Mouse (Mus musculus) bone marrow macrophage, adult 2 months (primary cell): ENCODE data around the gene Cldn22. TPM values are rescaled to one million over a fixed set of nuclear protein-coding genes. Genes with fewer than 3 reads are reported as not detected.

Experiments used
- H3K27ac ChIP-seq: 2 replicates; pipeline ENCODE4 v1.5.1; 2012; ENCODE audit warnings: low read depth, low read length; ENCODE audit not compliant: insufficient read depth
- H3K4me1 ChIP-seq: 2 replicates; pipeline ENCODE4 v1.6.1; 2012; ENCODE audit warnings: low read length; ENCODE audit not compliant: control insufficient read depth, insufficient read depth
- H3K4me3 ChIP-seq: 2 replicates; pipeline ENCODE4 v1.5.1; 2012; ENCODE audit warnings: mild to moderate bottlenecking, low read length, moderate library complexity; ENCODE audit not compliant: insufficient read depth
- CTCF ChIP-seq: IDR thresholded peaks from 2 replicates; pipeline ENCODE4 v1.5.1; 2012; ENCODE audit warnings: low read depth, mild to moderate bottlenecking, low read length, moderate library complexity
- POLR2A ChIP-seq: IDR thresholded peaks from 2 replicates; pipeline ENCODE4 v1.6.1; 2012; ENCODE audit warnings: mild to moderate bottlenecking, low read depth, low read length, borderline replicate concordance
- polyA plus RNA-seq: library from polyadenylated mRNA; stranded (reverse); fragments of >200 nt; gene quantifications from 2 replicates; pipeline ENCODE4 v1.2.4, GENCODE M21; 2012; ENCODE audit not compliant: missing spikeins, insufficient read depth, insufficient read length

The Cldn22 gene
- polyA plus RNA-seq, 1 experiment = not detected

- Histone ChIP-seq H3K4me1 (no peaks in the 10 kb centered on the region), H3K27ac (no peak overlapping the region), H3K4me3 (no peak overlapping the region)
- TF ChIP-seq CTCF (no peak), POLR2A (no peak)
Measured at GRCm38 (mm10) chr8:47825596-47825995, 1.3 kb downstream of the Cldn22 start.

GRCm38 (mm10) chr8:47826911-47827310, 2.6 kb downstream of the Cldn22 start:
- Histone ChIP-seq H3K27ac (no peak overlapping the region), H3K4me1 (no peaks in the 10 kb centered on the region), H3K4me3 (no peak overlapping the region)
- TF ChIP-seq CTCF (no peak), POLR2A (no peak)

GRCm38 (mm10) chr8:47832616-47833015, 8.3 kb downstream of the Cldn22 start:
- Histone ChIP-seq H3K4me1 (no peaks in the 10 kb centered on the region), H3K4me3 (no peak overlapping the region), H3K27ac (no peak overlapping the region)
- TF ChIP-seq POLR2A = no peak
- TF ChIP-seq CTCF = no peak

GRCm38 (mm10) chr8:47833944-47834343, 9.7 kb downstream of the Cldn22 start:
- H3K4me3 ChIP-seq = no peak overlapping the region
- TF ChIP-seq POLR2A (no peak), CTCF (no peak)
- H3K4me1 ChIP-seq = no peaks in the 10 kb centered on the region
- no peak overlapping the region for H3K27ac ChIP-seq

GRCm38 (mm10) chr8:47843063-47843462, 18.8 kb downstream of the Cldn22 start:
- no peak overlapping the region for H3K4me3 ChIP-seq
- no peak overlapping the region for H3K27ac ChIP-seq
- no peak for TF ChIP-seq CTCF
- no peak for TF ChIP-seq POLR2A
- H3K4me1 ChIP-seq = no peaks in the 10 kb centered on the region

GRCm38 (mm10) chr8:47843651-47844050, 19.4 kb downstream of the Cldn22 start:
- Histone ChIP-seq H3K27ac (no peak overlapping the region), H3K4me3 (no peak overlapping the region), H3K4me1 (no peaks in the 10 kb centered on the region)
- TF ChIP-seq CTCF = no peak

- H3K4me3 ChIP-seq = no peak overlapping the region
- TF ChIP-seq CTCF = no peak
- no peak for TF ChIP-seq POLR2A
- no peak overlapping the region for H3K27ac ChIP-seq
- H3K4me1 ChIP-seq = no peaks in the 10 kb centered on the region
Measured at GRCm38 (mm10) chr8:47845956-47846355, 21.7 kb downstream of the Cldn22 start.

GRCm38 (mm10) chr8:47847161-47847560, 22.9 kb downstream of the Cldn22 start:
- H3K4me1 ChIP-seq = peaks cover 1% of the 10 kb centered on the region
- no peak overlapping the region for H3K4me3 ChIP-seq
- no peak overlapping the region for H3K27ac ChIP-seq
- TF ChIP-seq POLR2A (no peak), CTCF (no peak)

- Histone ChIP-seq H3K4me3 (no peak overlapping the region), H3K4me1 (peaks cover 3% of the 10 kb centered on the region), H3K27ac (no peak overlapping the region)
- TF ChIP-seq CTCF = no peak
- TF ChIP-seq POLR2A = no peak
Measured at GRCm38 (mm10) chr8:47847931-47848330, 23.6 kb downstream of the Cldn22 start.

- peaks cover 3% of the 10 kb centered on the region for H3K4me1 ChIP-seq
- no peak overlapping the region for H3K4me3 ChIP-seq
- peak; percentile 34; the same call in 1 of the 2 replicates for TF ChIP-seq CTCF
- TF ChIP-seq POLR2A = no peak
- no peak overlapping the region for H3K27ac ChIP-seq
Measured at GRCm38 (mm10) chr8:47849842-47850241, 25.6 kb downstream of the Cldn22 start.

- TF ChIP-seq POLR2A (no peak), CTCF (no peak)
- H3K27ac ChIP-seq = no peak overlapping the region
- peaks cover 3% of the 10 kb centered on the region for H3K4me1 ChIP-seq
- H3K4me3 ChIP-seq = peak overlapping the region; percentile 56
Measured at GRCm38 (mm10) chr8:47851824-47852502, 27.7 kb downstream of the Cldn22 start.

- H3K4me3 ChIP-seq = no peak overlapping the region
- no peak for TF ChIP-seq POLR2A
- TF ChIP-seq CTCF = no peak
Measured at GRCm38 (mm10) chr8:47852737-47853136, 28.5 kb downstream of the Cldn22 start.

More at GRCm38 (mm10) chr8:47852737-47853136, 28.5 kb downstream of the Cldn22 start:
- Histone ChIP-seq H3K27ac (no peak overlapping the region), H3K4me1 (peaks cover 3% of the 10 kb centered on the region)
